Mouse (Mus musculus) urinary bladder, adult 18-20 months (tissue): Measurements from ENCODE around the gene Reln.

Experiments used
- DNase-seq, 2 experiments: peaks; one replicate each; pipeline ENCODE4 v3.0.0; 2022; ENCODE audit warnings: low spot score in 2 of 2, mixed read lengths in 2 of 2

Reln gene

GRCm38 (mm10) chr5:22116922-22117321 lies 227.6 kb downstream of the Reln start:
- no peak for DNase-seq

- no peak for DNase-seq
Measured at GRCm38 (mm10) chr5:22106811-22107485, 237.6 kb downstream of the Reln start.

DNA sequence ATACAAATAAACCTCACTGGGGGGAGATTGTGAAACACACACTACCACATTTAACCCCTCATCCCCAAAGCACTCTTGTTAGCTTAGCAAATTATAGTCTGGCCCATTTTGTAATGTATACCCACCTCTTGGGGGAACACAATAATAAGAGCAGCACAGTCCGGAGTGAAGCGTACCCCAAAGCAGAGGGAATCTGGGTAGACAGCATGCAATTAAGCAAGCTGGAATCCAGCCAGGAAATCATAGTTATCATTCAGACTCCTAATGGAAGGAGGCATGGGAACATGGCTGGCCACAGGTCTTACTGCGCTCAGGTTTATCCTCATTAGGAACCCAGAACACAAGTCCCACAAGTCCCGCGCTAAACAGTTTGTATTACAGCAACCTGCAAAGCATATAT lies 249.5 kb downstream of the Reln start:
- no peak for DNase-seq

GRCm38 (mm10) chr5:22094043-22094442 lies 250.5 kb downstream of the Reln start:
- DNase-seq = no peak

- DNase-seq = no peak
Measured at GRCm38 (mm10) chr5:22093157-22093865, 251.2 kb downstream of the Reln start.

- DNase-seq = no peak
Measured at GRCm38 (mm10) chr5:22080468-22080986, 264.0 kb downstream of the Reln start.

GRCm38 (mm10) chr5:22074971-22075370 lies 269.5 kb downstream of the Reln start:
- no peak for DNase-seq

- DNase-seq = no peak
Measured at GRCm38 (mm10) chr5:22072591-22072990, 271.9 kb downstream of the Reln start.

GRCm38 (mm10) chr5:22059251-22059650 lies 285.3 kb downstream of the Reln start:
- no peak for DNase-seq

- DNase-seq = no peak
Measured at GRCm38 (mm10) chr5:22041825-22042224, 302.7 kb downstream of the Reln start.

GRCm38 (mm10) chr5:22039375-22040149 lies 304.9 kb downstream of the Reln start:
- DNase-seq = no peak

DNA sequence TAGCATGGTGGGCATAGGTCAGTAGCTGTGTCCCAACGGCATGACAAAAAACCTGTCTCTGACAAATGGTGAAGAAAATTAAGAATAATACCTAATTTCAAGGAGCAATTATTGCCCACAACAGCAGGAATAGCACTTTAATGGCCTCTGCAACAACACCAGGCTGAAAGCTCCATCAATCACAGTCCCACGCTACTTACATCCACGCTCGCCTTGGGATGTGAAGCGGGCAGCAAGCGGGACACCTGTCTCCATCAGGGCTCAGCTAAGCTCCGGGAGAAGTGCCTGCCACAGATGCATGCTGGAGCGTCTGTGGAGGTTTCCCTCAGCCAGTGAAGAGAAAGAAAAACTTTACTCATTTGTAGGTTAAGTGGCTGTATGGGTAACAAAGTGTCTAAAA lies 309.3 kb downstream of the Reln start:
- DNase-seq = no peak

DNA sequence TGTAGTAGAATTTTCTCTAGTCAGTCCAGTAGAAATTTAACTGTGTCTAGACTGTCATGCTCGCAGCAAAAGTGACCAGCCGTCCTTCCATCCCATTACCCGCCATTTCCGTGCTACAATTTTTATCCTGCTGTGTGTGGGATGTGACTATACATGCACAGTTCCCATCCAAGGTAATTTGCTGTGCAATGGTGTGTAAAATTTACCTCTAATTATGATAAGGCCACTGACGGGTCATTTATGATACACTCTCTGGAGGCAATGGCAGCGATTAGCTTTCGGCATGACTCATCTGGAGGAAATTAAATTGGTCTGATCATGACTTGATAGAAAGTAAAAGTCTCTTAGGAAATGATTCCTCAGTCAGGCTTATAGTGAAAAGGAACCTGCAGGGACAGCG lies 311.5 kb downstream of the Reln start:
- DNase-seq = no peak

DNA sequence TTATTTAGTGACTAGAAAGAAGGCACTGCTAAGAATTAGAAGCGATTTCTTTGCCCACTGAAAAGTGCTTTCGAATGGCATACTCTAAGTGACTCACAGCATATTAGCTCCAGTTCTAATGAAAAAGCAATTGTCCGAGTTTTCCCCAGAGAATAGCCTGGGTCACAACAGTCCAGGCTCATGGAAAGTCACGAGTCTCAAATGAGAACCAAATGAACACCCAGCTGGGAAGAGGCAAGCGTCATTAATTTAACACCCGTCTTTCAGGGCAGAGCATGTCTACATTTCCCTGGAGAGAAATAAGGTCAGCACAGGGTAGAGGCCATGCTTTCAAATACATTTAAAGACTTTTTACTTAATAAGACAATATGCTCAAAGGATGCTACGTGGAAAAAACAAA lies 312.8 kb downstream of the Reln start:
- no peak for DNase-seq

DNA sequence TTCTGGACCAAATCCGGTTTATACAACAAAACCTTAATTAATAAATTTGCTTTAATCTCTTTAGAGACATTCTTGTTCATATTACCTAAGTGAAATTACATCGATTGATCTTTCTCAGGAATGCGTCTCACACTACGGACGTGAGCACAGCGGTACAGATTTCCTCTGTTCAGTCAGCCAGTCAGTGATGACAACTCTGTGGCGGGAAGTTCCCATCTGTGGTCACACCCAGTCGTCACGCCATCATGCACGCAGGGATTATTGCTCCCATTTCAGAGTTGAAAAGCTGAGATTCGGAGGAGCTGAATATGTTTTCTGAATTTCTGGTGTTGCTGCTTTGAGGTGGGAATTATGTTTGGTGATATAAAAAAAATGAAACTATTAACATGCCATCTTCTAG lies 316.1 kb downstream of the Reln start:
- no peak for DNase-seq

DNA sequence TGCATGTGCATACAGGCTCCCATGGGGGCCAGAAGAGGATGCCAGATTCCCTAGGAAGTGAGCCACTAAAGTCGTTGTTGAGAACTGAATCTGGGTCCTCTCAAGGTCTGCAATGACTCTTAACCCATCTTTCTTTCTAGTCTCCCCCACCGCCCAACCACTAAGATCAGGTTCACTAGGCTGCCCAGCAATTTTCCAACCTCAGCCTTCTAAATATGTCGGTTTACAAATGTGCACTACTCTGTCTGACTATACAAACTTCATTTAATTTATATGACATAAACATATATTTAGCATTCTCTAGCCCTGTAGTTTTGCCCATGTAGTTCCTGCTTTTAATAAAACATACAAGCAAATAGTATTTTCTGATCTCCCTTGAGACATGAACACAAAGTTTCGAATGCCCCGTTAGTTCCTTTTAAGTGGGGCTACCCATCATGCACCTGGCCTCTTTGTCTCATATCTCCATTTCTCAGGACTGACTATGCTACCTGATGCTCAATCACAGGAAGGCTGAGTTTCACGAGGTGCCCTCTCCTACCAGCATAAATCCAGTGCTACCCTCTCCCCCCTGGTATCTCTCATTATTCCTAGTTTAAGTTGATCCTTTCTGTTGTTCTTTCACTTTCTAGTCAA lies 317.1 kb downstream of the Reln start:
- DNase-seq = no peak

DNA sequence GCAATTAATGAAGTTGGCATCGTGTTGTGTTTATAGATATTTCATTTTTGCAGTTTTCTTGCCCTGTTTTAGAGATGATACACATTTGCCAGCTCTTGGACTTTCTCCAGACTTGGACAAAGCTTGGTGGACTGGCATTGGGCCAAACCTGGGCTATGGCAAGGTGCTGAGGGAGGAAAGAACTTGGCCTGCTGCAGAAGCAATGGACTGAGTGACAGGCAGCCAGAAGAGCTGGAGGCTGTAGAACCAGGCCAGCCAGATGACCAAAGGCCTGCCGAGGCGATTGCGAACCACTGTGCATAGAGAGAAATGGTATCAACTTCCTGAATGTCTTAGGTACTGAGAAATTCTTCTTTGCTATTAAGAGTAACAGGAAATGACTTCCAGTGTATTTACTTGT lies 318.8 kb downstream of the Reln start:
- DNase-seq = no peak

- no peak for DNase-seq
Measured at GRCm38 (mm10) chr5:22024108-22024507, 320.4 kb downstream of the Reln start.

DNA sequence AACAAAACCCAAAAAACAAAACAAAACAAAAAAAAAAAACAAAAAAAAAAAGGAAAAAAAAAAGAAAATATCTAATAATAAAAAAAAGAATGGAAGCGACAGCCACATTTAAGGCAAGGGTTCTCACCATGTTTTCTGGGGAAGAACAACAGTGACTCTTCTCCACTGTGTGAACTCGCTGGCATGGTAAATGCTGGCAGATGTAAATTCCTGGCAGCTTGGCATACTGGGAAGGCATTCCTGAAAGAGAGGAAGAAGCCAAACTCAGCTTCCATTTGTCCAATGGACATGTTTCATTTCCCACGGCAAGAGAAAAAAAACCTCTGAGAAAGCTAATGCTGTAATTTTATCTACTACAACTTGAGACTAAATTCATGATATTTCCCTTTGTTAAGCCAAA lies 326.6 kb downstream of the Reln start:
- DNase-seq = no peak

DNA sequence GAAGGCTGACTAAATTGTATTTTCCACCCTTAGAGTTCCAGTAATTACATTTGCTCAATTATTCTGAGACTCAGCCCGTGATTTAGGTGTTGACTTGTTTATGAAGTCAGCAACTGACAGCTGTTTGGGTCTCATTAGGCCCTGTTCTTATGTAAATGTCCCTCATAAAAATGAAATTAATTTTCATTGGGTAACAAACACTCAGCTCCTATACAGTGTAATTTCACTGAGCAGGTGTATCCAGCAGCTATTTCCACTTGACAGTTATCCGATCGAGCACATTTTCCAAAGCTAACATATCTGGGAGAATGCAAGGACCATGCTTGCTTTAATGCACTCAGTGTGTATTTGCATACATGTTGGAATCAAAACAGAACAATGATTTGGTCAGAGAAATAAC lies 330.0 kb downstream of the Reln start:
- DNase-seq = no peak

- DNase-seq = no peak
Measured at GRCm38 (mm10) chr5:22009142-22009541, 335.4 kb downstream of the Reln start.
